Mouse (Mus musculus) liver, embryonic 12.5 days (tissue): ENCODE measurements around the gene Lipt1. TPM values are rescaled to one million over a fixed set of nuclear protein-coding genes. Genes with fewer than 3 reads are reported as not detected.
A peak's percentile ranks its signal among the peaks of the same experiment; 100 is the strongest.

ENCODE experiments used
- ATAC-seq: fragments of 200-750 bp; cut with Nextera tagmentation; 2 replicates; pipeline ENCODE4 v1.8.0; 2017; ENCODE audit warnings: moderate number of reproducible peaks, mild to moderate bottlenecking, moderate library complexity
- H3K27ac ChIP-seq: fragments of 300-500 bp; sonication (generic); 2 replicates; pipeline ENCODE4 v1.5.1; 2016; ENCODE audit warnings: mild to moderate bottlenecking
- H3K27me3 ChIP-seq: fragments of 300-500 bp; sonication (generic); replicated peaks from 2 replicates; pipeline ENCODE4 v1.6.1; 2016; ENCODE audit warnings: mild to moderate bottlenecking, moderate library complexity
- H3K36me3 ChIP-seq: fragments of 300-500 bp; sonication (generic); 2 replicates; pipeline ENCODE4 v1.6.1; 2016; ENCODE audit warnings: mild to moderate bottlenecking, moderate library complexity
- H3K4me1 ChIP-seq: fragments of 300-500 bp; sonication (generic); 2 replicates; pipeline ENCODE4 v1.6.1; 2016
- H3K4me2 ChIP-seq: fragments of 300-500 bp; sonication (generic); 2 replicates; pipeline ENCODE4 v1.6.1; 2016; ENCODE audit warnings: mild to moderate bottlenecking, moderate library complexity
- H3K4me3 ChIP-seq: fragments of 300-500 bp; sonication (generic); 2 replicates; pipeline ENCODE4 v1.5.1; 2016; ENCODE audit warnings: mild to moderate bottlenecking, moderate library complexity
- H3K9ac ChIP-seq: fragments of 300-500 bp; sonication (generic); 2 replicates; pipeline ENCODE4 v1.6.1; 2016; ENCODE audit warnings: mild to moderate bottlenecking, moderate library complexity
- H3K9me3 ChIP-seq: fragments of 300-500 bp; sonication (generic); replicated peaks from 2 replicates; pipeline ENCODE4 v1.6.1; 2016; ENCODE audit warnings: mild to moderate bottlenecking, moderate library complexity
- WGBS: fragments of 180-500 bp; shearing (Covaris S2); methylation state at CpG from one replicate; pipeline ENCODE4 v1.1.7; 2016; ENCODE audit not compliant: insufficient replicate concordance; 5-methylcytosine and 5-hydroxymethylcytosine counted together
- polyA plus RNA-seq: library from polyadenylated mRNA; unstranded; fragments of >200 nt; fragmentation: Nextera tagmentation; extraction: Ambion mirVana; gene quantifications from 2 replicates; pipeline ENCODE4 v1.2.1, GENCODE M21; 2016

Lipt1 gene
- polyA plus RNA-seq, result 6.8 and 8.0 TPM in 2 replicates

DNA sequence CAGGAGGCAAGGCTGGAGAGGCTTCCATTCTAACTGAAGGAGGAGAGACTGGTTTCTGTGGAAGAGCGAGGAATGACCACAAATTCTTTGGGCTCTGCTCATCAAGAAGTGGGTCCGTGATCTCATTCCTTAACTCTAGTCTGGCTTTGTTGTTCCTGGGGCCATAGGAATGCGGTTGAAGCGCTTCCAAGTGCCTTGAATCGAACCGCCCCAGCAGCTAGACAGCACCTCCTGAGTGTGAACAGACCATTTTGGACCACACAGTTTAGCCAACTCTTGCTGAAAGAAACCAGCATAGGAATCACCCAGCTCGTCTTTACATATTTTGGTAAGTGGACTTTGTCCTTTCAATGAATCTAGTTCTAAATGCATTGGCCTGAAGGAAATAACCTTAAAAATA, at the start of gene Lipt1:
Lipt1 (plus strand) TSS at position 35 of the 400 bp plus-strand sequence.
- Histone ChIP-seq H3K9ac (peak within 1 kb of the TSS; percentile 67), H3K27ac (peak within 1 kb of the TSS; percentile 76), H3K4me3 (peak within 1 kb of the TSS; percentile 67), H3K4me2 (peak within 1 kb of the TSS; percentile 84), H3K27me3 (no peaks in the 10 kb centered on the region; the same call in 1 of the 2 replicates), H3K9me3 (peaks cover 9% of the 10 kb centered on the region; the same call in 1 of the 2 replicates), H3K4me1 (peaks cover 42% of the 10 kb centered on the region), H3K36me3 (peaks cover 25% of the 10 kb centered on the region)
- WGBS, result 11% methylated on average over 7 of the region's 7 CpGs
- peak; percentile 62 for ATAC-seq

DNA sequence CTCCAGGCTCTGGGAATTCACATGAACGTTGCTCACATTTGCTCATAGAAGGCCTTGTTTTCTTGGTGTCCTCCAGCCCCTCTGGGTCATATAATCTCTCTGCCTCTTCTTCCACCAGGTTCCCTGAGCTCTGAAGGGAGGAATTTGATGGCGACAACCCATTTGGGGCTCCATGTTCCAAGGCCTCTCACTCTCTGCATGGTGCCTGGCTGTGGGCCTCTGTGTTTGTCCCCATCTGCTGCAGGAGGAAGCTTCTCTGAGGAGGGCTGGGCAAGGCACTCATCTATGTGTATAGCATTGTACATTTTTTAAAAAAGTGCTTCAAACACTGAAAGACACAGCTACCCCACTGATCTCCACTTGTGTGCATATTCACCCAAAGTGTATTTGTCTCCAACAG, 39.9 kb upstream of the Lipt1 start:
- no peak for ATAC-seq
- H3K4me3 ChIP-seq, result no peak overlapping the region
- no peaks in the 10 kb centered on the region for H3K9me3 ChIP-seq
- no peak overlapping the region for H3K27ac ChIP-seq
- no peaks in the 10 kb centered on the region for H3K36me3 ChIP-seq
- no peaks in the 10 kb centered on the region for H3K4me1 ChIP-seq
- H3K9ac ChIP-seq, result no peak overlapping the region
- H3K27me3 ChIP-seq, result no peaks in the 10 kb centered on the region
- no peak overlapping the region for H3K4me2 ChIP-seq
- 63% methylated on average over 2 of the region's 2 CpGs for WGBS

DNA sequence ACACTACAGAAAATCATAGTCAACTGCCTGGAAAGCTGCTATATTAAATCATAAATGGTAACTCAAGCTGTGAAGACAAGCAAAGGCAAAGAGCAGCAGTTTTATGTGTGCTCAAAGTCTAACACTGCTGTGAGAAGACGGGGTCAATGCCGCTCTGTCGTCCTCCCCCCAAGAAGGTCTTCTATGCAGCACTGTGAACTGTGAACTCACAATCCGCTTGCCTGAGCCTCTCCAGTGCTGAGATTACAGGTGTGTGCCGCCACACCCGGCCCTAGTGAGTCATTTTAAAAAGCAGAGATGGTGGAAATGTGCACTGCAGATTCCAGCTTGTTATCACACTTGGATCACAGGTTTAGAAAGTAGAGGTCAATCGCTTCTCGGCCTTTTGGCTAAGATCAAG, 24.7 kb upstream of the Lipt1 start:
- H3K36me3 ChIP-seq, result no peaks in the 10 kb centered on the region
- no peak for ATAC-seq
- no peaks in the 10 kb centered on the region for H3K9me3 ChIP-seq
- H3K27me3 ChIP-seq, result no peaks in the 10 kb centered on the region
- H3K27ac ChIP-seq, result no peak overlapping the region
- no peaks in the 10 kb centered on the region for H3K4me1 ChIP-seq
- WGBS, result 68% methylated on average over 8 of the region's 8 CpGs
- no peak overlapping the region for H3K9ac ChIP-seq
- no peak overlapping the region for H3K4me3 ChIP-seq
- H3K4me2 ChIP-seq, result no peak overlapping the region

DNA sequence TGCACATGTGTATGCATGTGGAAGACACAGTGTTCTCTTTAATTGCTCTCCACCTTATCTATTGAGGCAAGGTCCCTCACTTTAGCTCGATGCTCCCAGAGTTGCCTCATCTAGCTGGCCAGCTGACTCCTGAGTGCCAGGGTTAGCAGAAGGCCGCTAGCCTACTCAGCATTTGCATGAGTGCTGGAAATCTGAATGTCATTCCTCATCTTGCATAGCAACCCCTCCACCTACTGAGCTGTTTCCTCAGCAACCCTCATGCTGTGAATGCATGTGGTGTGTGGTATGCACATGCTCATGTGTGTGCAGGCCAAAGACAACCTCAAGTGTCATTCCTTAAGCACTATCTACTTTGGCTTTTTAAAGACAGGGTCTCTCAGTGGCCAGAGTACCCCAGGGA, 20.8 kb upstream of the Lipt1 start:
- Histone ChIP-seq H3K4me1 (no peaks in the 10 kb centered on the region), H3K9ac (no peak overlapping the region), H3K27me3 (no peaks in the 10 kb centered on the region), H3K4me3 (no peak overlapping the region), H3K27ac (no peak overlapping the region), H3K9me3 (no peaks in the 10 kb centered on the region), H3K36me3 (no peaks in the 10 kb centered on the region), H3K4me2 (no peak overlapping the region)
- 39% methylated on average over 2 of the region's 2 CpGs for WGBS
- no peak for ATAC-seq

DNA sequence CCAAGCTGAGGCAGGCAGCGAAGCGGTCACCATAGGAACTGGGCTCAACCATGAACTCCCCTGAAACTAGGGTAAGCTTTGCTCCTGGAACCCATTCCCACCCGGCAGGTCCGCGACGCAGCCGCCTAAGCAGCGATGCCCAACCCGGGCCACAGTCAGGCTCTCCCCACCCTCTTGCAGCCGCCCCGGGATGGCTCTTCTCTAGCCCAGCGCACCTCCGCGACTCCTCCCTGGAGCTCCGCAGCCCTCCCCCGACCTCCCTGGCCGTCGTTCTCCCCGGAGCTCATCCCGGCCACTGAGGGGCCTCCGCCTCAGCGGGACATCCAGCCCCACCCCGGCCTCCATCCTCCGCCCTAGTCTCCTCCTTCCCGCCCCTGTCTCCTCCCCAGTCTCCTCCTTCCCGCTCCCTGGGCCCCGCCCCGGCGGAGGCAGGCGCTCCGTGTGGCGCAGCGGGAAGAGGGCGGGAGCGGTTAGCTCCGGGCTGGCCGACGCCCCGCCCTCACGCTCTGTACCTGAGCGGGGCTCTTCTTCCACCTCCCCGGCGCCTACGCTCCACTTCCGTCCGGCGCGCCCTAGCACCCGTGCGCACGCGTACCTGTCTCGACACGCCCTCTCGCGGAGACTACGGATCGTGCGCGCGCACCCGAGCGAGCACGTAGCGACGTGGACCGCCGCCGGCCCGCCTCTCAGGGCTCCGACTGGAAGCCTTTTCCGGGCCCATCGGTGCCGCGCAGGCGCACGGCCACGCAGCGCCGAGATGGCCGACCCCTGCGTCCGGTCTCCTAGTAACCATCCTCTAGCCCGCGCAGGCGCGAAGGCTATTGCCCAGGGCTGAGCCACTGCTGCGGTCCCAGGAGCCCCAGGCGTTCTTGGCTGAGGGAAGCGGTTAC, 6.8 kb upstream of the Lipt1 start:
- peak; percentile 97 for ATAC-seq
- no peaks in the 10 kb centered on the region for H3K36me3 ChIP-seq
- H3K4me1 ChIP-seq, result peaks cover 31% of the 10 kb centered on the region
- H3K4me3 ChIP-seq, result peak overlapping the region; percentile 76
- peak overlapping the region; percentile 93 for H3K27ac ChIP-seq
- peak overlapping the region; percentile 81 for H3K9ac ChIP-seq
- no peaks in the 10 kb centered on the region; the same call in 1 of the 2 replicates for H3K27me3 ChIP-seq
- no peaks in the 10 kb centered on the region for H3K9me3 ChIP-seq
- peak overlapping the region; percentile 93 for H3K4me2 ChIP-seq
- under 1% methylated on average over 89 of the region's 90 CpGs for WGBS

DNA sequence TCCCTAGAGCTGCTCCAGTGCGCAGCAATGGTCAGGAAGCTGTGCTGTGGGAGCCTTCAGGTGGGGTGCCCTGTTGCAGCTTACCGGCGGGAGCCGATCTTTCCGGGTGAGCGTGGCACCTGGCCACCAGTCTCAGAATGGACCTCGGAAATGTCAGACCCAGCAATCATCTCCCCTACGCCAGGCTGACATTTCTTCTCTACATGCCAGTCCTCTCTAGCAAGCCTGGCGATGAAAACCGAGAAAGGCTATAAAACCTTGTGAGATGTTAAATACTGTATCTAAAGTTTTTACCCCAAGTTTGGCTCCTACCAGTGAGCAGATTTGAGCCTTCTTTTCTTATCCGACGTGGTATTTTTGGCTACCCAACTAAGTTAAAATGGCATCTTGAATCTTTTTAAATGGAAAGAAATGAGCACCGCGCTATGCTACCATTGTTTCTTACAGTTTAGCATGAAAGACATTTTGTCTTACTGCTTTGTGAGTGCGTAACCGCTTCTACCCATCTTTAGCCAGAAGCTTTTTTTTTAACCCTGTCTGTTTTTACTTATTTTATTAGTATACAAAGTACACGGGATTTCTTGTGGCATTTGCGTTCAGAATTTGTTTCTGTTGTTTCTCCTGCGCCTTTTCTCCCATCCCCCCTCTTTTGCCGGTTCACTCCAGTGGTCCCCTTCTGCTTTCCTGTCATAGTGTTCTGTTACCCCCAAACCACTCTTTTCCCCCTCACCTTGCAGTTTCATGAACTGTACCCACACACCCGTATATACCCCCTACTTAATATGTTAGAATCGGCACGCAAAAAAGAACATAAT, 5.9 kb upstream of the Lipt1 start:
- H3K4me2 ChIP-seq, result peak overlapping the region; percentile 93
- no peak for ATAC-seq

DNA sequence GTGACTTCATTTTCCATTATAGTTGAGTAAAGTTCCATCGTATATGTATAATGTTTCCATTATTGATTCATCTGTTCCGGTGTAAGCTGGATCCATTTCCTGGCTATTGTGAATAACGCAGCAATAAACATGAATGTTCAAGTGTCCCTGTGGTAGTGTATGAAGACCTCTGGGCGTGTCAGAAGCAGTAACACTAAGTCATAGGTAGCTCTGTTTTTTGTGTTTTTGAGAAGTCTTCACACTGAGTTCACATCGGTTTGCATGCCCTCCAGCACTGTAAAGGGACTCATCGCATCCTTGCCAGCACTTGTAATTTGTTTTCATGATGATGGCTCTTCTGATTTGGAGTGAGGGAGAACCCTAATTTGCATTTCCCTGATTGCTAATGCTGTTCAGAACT, 5.3 kb upstream of the Lipt1 start, which contains the start of gene Tsga10:
Tsga10 (minus strand) TSS at position 144 of the 400 bp plus-strand sequence.
- Histone ChIP-seq H3K4me3 (peak within 1 kb of the TSS; percentile 76), H3K4me2 (peak within 1 kb of the TSS; percentile 93), H3K27me3 (no peaks in the 10 kb centered on the region; the same call in 1 of the 2 replicates), H3K27ac (peak within 1 kb of the TSS; percentile 93), H3K9ac (peak within 1 kb of the TSS; percentile 81), H3K9me3 (no peaks in the 10 kb centered on the region), H3K36me3 (no peaks in the 10 kb centered on the region), H3K4me1 (peaks cover 39% of the 10 kb centered on the region)
- ATAC-seq, result no peak
- 76% methylated on average over 6 of the region's 6 CpGs for whole genome bisulfite sequencing

More for the DNA sequence above, 5.9 kb upstream of the Lipt1 start:
- H3K9me3 ChIP-seq, result no peaks in the 10 kb centered on the region
- no peaks in the 10 kb centered on the region; the same call in 1 of the 2 replicates for H3K27me3 ChIP-seq
- H3K4me1 ChIP-seq, result peaks cover 33% of the 10 kb centered on the region
- peak overlapping the region; percentile 81 for H3K9ac ChIP-seq
- no peaks in the 10 kb centered on the region for H3K36me3 ChIP-seq
- 9% methylated on average over 23 of the region's 23 CpGs for WGBS
- peak overlapping the region; percentile 93 for H3K27ac ChIP-seq
- peak overlapping the region; percentile 76 for H3K4me3 ChIP-seq

DNA sequence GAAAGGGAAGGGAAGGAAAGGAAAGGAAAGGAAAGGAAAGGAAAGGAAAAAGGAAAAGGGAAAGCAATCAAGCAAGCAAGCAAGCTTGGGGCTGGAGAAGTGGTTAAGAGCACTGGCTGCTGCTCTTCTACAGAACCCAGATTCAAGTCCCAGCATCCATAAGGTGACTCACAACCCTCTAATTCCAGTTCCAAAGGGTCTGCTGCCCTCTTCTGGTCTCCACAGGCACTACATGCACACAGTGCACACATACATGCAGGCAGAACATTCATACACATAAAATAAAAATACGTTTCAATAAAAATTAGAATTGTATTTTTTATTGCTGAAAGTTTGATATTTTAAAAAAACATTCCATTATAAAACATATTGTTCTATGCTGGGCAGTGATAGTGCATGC, 4.5 kb upstream of the Lipt1 start:
- no peak for ATAC-seq
- H3K9me3 ChIP-seq, result no peaks in the 10 kb centered on the region
- peaks cover 46% of the 10 kb centered on the region for H3K4me1 ChIP-seq
- 55% methylated on average over 1 of the region's 1 CpGs for WGBS
- H3K4me2 ChIP-seq, result no peak overlapping the region
- no peak overlapping the region for H3K4me3 ChIP-seq
- H3K9ac ChIP-seq, result no peak overlapping the region
- no peaks in the 10 kb centered on the region; the same call in 1 of the 2 replicates for H3K27me3 ChIP-seq
- no peak overlapping the region for H3K27ac ChIP-seq
- no peaks in the 10 kb centered on the region for H3K36me3 ChIP-seq

DNA sequence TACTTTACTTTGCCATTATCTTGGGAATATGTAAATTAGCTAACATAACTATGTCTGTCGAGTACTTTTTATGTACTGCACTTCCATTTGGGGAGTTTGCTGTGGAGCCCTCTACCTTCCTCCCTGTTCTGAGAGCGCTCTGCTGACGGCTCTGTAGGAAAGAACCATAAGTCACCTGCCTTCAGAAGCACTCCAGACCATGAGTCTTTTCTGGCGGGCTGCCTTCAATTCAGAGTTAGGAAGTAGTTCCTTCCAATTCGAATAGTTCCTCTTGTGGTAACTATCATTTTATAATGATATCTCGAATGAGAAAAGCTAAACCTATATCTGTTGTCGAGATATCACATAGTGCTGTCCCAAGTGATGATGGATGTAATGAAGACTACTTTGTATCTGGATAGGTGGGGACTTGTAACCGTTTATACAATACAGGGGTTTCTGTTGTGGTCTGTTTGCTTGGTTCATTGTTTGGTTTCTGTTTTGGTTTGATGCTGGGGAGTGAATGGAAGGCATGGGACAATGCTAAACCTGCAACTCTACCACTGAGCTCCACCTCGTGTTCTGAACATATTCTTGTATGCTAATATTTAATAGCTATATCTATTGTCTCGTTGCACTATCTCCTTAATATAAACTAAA, 3.7 kb upstream of the Lipt1 start:
- Histone ChIP-seq H3K9ac (no peak overlapping the region), H3K27ac (no peak overlapping the region), H3K27me3 (no peaks in the 10 kb centered on the region; the same call in 1 of the 2 replicates), H3K4me3 (no peak overlapping the region), H3K36me3 (no peaks in the 10 kb centered on the region), H3K9me3 (no peaks in the 10 kb centered on the region), H3K4me1 (peaks cover 52% of the 10 kb centered on the region), H3K4me2 (no peak overlapping the region)
- ATAC-seq, result no peak
- WGBS, result 51% methylated on average over 10 of the region's 10 CpGs

DNA sequence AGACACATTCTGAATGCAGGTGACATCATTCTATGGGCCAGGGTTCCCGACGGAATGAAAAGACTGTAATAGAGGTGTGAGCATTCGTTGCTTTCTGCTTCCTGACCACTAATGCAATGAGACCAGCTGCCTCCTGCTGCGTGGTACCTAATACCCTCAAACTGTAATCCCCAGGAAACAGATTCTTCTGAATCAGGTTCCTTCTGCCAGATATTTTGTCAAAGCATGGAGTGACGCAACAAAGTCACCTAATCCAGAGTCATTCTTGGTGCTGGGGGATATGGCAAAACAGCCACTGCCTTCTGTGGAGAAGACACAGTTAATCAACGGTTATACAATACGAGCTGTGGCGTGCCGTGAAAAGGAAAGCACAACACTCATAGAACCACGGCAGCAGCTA, 2.9 kb upstream of the Lipt1 start:
- peaks cover 59% of the 10 kb centered on the region for H3K4me1 ChIP-seq
- no peaks in the 10 kb centered on the region; the same call in 1 of the 2 replicates for H3K27me3 ChIP-seq
- no peaks in the 10 kb centered on the region for H3K9me3 ChIP-seq
- no peak overlapping the region for H3K4me2 ChIP-seq
- H3K9ac ChIP-seq, result no peak overlapping the region
- no peaks in the 10 kb centered on the region for H3K36me3 ChIP-seq
- no peak overlapping the region for H3K4me3 ChIP-seq
- no peak overlapping the region for H3K27ac ChIP-seq
- no peak for ATAC-seq
- WGBS, result 52% methylated on average over 10 of the region's 10 CpGs

DNA sequence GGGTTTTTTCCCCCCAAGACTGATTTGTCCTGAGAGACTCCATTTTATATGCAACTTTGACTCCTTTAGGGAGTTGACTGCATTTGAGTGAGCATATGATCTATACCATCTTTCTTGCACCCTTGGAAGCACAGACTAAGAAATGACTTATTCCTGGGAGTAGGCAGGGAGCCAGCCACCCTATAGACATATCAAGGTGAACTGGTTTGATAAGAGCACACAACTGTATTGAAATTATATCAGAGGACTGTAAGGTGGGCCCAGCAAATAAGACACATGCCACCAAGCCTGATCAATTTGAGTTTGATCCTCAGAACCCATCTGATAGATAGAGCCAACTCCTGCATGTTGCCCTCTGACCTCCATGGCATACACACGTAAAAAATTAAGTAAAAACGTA, 2.2 kb upstream of the Lipt1 start:
- Histone ChIP-seq H3K4me1 (peaks cover 53% of the 10 kb centered on the region), H3K27ac (peak overlapping the region; percentile 28; the same call in 1 of the 2 replicates), H3K9ac (no peak overlapping the region), H3K4me2 (no peak overlapping the region), H3K9me3 (no peaks in the 10 kb centered on the region), H3K36me3 (peaks cover 4% of the 10 kb centered on the region; the same call in 1 of the 2 replicates), H3K4me3 (no peak overlapping the region), H3K27me3 (no peaks in the 10 kb centered on the region; the same call in 1 of the 2 replicates)
- 31% methylated on average over 2 of the region's 2 CpGs for WGBS
- no peak for ATAC-seq
